Mouse (Mus musculus) central nervous system, embryonic 14 days (tissue): ENCODE data around the gene Amotl1. TPM values are rescaled to one million over a fixed set of nuclear protein-coding genes. Genes with fewer than 3 reads are reported as not detected.

ENCODE experiments used
- polyA plus RNA-seq: library from polyadenylated mRNA; depleted of rRNA; stranded (reverse); fragments of >200 nt; gene quantifications from 2 replicates; pipeline ENCODE4 v1.2.3, GENCODE M21; 2012; rRNA removed

Gene Amotl1
- 20.0 and 25.2 TPM in 2 replicates for polyA plus RNA-seq

GRCm38 (mm10) chr9:14644956-14645355, at the start of gene Amotl1:
TSS of gene Amotl1 (minus strand) at chr9:14645056.

GRCm38 (mm10) chr9:14500023-14500915, 144.6 kb downstream of the Amotl1 start, which contains the start of the genes Kdm4d and Cwc15:
TSS of gene Kdm4d (minus strand) at chr9:14500482.
TSS of gene Cwc15 (plus strand) at chr9:14500617.

Other genes starting within 250 kb of the Amotl1 start
- gene Kdm4d, start 144.6 kb downstream of the Amotl1 start, polyA plus RNA-seq: 0.27 and 0.31 TPM in 2 replicates
- gene Cwc15, start 144.4 kb downstream of the Amotl1 start, polyA plus RNA-seq: 108 and 121 TPM in 2 replicates
- gene Piwil4, start 95.7 kb upstream of the Amotl1 start, polyA plus RNA-seq: 0.26 and 0.28 TPM in 2 replicates
- gene Fut4, start 107.3 kb upstream of the Amotl1 start, polyA plus RNA-seq: 0.80 and 1.3 TPM in 2 replicates
- gene 1700012B09Rik, start 126.0 kb upstream of the Amotl1 start, polyA plus RNA-seq: 1.0 and 1.4 TPM in 2 replicates
- gene Mre11a, start 139.6 kb upstream of the Amotl1 start, polyA plus RNA-seq: 12.2 and 13.4 TPM in 2 replicates
- gene Ankrd49, start 139.8 kb upstream of the Amotl1 start, polyA plus RNA-seq: 20.4 and 24.6 TPM in 2 replicates
- 1.1 and 1.5 TPM in 2 replicates for gene Gpr83, start 215.2 kb upstream of the Amotl1 start, polyA plus RNA-seq